Mouse (Mus musculus): Measurements from ENCODE around the gene Nprl2. TPM values are rescaled to one million over a fixed set of nuclear protein-coding genes. Genes with fewer than 3 reads are reported as not detected.
A peak's percentile ranks its signal among the peaks of the same experiment; 100 is the strongest.

Nprl2 gene
- polyA plus RNA-seq, 2 experiments = 37.6 to 52.7 TPM

DNA sequence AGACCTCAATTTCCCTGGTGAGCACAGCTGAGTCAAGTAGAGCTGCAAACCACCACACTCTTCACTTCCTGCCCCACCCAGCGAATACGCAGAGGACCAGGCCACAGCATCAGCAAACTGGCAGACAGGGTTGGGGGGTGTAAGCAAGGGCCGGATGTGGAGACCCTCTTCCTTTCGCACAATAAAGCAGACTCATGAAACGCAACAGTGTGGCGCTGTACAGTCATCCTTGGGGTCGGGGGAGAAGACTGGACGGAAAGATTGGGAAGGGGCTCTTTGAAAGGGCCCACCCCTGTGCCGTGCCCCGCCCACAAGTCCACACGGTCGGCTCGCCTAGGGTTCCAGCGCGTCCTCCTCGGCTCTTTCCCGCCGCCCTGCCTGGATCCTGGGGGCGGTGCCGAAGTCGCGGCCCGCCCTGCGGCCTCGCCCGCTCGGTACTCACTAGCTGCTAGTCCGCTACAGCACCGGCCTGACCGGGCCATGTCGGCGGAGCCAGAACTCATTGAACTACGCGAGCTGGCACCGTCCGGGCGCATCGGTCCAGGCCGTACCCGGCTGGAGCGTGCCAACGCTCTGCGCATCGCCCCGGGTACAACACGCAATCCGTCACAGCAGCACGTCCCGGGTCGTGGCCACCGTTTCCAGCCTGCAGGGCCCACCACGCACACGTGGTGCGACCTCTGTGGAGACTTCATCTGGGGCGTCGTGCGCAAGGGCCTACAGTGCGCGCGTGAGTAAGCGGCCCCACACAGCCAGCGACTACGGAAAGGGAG, 9.3 kb downstream of the Nprl2 start, which contains the start of gene Rassf1:
Gene Rassf1 (plus strand): TSS at position 439 of the 773 bp plus-strand sequence.
- DNase-seq (ENCODE audit: low spot score) (peak; percentile 83), ATAC-seq (ENCODE audit: low FRiP score, low read depth) (peak; percentile 58)
- peak within 1 kb of the TSS; percentile 69 for H3K9ac ChIP-seq (ENCODE audit: low read depth, low read length, severe bottlenecking)
- WGBS = under 1% methylated on average over 55 of the region's 63 CpGs
- peak within 1 kb of the TSS; percentile 85 for H3K4me3 ChIP-seq (replicated peaks; ENCODE audit: low read length)
- H3K4me1 ChIP-seq (ENCODE audit: control insufficient read depth, insufficient read depth, low read length) = peaks cover 52% of the 10 kb centered on the region
- TF ChIP-seq POLR2A (IDR thresholded peaks at IDR 0.05; ENCODE audit: borderline replicate concordance, extremely low read depth, insufficient read depth, insufficient read length) = peak; percentile 52; the same call in 1 of the 2 replicates
- peak within 1 kb of the TSS; percentile 98 for H3K4me2 ChIP-seq (replicated peaks; ENCODE audit: low read depth, low read length, severe bottlenecking)
- peaks cover 4% of the 10 kb centered on the region; the same call in 1 of the 2 replicates for H3K36me3 ChIP-seq (ENCODE audit: control insufficient read depth, insufficient read depth, low read length)
- peak within 1 kb of the TSS; percentile 85 for H3K27ac ChIP-seq (replicated peaks; ENCODE audit: low read depth, low read length)
- no peaks in the 10 kb centered on the region for H3K27me3 ChIP-seq (ENCODE audit: control insufficient read depth, insufficient read depth, low read length)
- H3K9me3 ChIP-seq (ENCODE audit: control insufficient read depth, low read length) = no peaks in the 10 kb centered on the region

DNA sequence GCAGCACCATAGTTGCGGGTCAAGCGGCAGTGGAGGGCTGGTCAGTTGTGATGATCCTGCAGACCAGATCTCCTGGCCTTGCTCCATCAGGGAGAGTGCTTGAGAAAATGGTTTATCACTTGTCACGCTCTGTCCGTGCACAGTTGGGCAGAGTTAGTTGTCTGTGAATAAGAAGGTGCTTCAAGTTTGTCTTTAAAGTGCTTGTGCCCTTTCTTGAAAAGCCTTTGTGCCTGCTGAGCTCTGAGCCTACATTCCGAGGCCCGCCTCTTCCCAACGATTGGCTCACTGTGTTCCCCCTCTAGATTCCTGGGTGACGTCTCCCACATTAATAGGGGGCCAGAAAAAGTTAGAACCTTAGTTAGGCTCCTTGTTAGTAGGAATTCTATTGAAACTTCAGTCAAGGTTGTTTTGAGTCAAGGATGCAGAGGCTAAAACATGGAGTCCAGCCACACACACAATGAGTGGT, 9.9 kb downstream of the Nprl2 start:
- H3K36me3 ChIP-seq (ENCODE audit: control insufficient read depth, insufficient read depth, low read length) = peaks cover 10% of the 10 kb centered on the region
- peak; percentile 64 for DNase-seq (ENCODE audit: low spot score)
- TF ChIP-seq POLR2A (IDR thresholded peaks at IDR 0.05; ENCODE audit: borderline replicate concordance, extremely low read depth, insufficient read depth, insufficient read length) = no peak
- peak overlapping the region; percentile 98 for H3K4me2 ChIP-seq (replicated peaks; ENCODE audit: low read depth, low read length, severe bottlenecking)
- peaks cover 52% of the 10 kb centered on the region for H3K4me1 ChIP-seq (ENCODE audit: control insufficient read depth, insufficient read depth, low read length)
- no peaks in the 10 kb centered on the region for H3K27me3 ChIP-seq (ENCODE audit: control insufficient read depth, insufficient read depth, low read length)
- WGBS = 7% methylated on average over 8 of the region's 8 CpGs
- peak overlapping the region; percentile 85 for H3K4me3 ChIP-seq (replicated peaks; ENCODE audit: low read length)
- H3K27ac ChIP-seq (replicated peaks; ENCODE audit: low read depth, low read length) = peak overlapping the region; percentile 85
- no peaks in the 10 kb centered on the region for H3K9me3 ChIP-seq (ENCODE audit: control insufficient read depth, low read length)
- H3K9ac ChIP-seq (ENCODE audit: low read depth, low read length, severe bottlenecking) = peak overlapping the region; percentile 69
- ATAC-seq (ENCODE audit: low FRiP score, low read depth) = no peak

DNA sequence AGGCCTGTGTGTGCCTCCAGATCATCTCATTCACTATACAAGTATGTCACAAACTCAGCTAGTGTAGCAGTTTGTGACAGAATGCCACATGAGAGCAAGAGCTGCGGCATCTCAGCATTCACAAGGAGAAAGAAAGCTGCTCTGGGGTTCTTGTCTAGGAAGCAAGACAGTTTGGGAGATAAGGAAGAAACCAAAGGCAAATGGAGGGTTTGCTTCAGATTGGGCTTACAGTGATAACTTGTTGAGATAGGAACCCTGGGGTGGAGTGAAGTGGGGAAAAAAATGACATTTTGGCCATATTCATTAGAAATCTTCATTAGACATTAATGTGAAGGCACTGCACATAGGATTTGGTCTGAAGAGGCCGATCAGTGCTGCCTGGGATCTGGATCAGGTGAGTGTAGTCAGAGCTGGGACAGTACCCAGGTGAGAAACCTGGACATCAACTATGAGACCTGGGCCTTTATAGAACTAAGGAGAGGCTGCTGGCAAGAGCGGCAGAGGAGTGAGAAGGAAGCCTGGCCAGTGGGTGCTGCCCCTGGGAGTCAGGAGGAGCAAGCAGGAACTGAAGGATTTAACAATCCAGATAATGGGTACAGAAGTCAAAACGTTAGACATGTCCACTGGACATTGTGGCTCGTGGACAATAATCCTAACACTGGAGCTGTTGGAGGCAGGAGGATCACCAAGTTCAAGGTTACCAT, 10.8 kb downstream of the Nprl2 start:
- no peak for DNase-seq (ENCODE audit: low spot score)
- Histone ChIP-seq H3K4me3 (replicated peaks; ENCODE audit: low read length) (peak overlapping the region; percentile 85), H3K36me3 (ENCODE audit: control insufficient read depth, insufficient read depth, low read length) (peaks cover 20% of the 10 kb centered on the region), H3K27me3 (ENCODE audit: control insufficient read depth, insufficient read depth, low read length) (no peaks in the 10 kb centered on the region), H3K9me3 (ENCODE audit: control insufficient read depth, low read length) (no peaks in the 10 kb centered on the region), H3K27ac (replicated peaks; ENCODE audit: low read depth, low read length) (peak overlapping the region; percentile 85; the same call in 1 of the 2 replicates), H3K4me1 (ENCODE audit: control insufficient read depth, insufficient read depth, low read length) (peaks cover 44% of the 10 kb centered on the region), H3K9ac (ENCODE audit: low read depth, low read length, severe bottlenecking) (peak overlapping the region; percentile 60; the same call in 1 of the 2 replicates), H3K4me2 (replicated peaks; ENCODE audit: low read depth, low read length, severe bottlenecking) (peak overlapping the region; percentile 98)
- 67% methylated on average over 5 of the region's 5 CpGs for WGBS
- no peak for TF ChIP-seq POLR2A (IDR thresholded peaks at IDR 0.05; ENCODE audit: borderline replicate concordance, extremely low read depth, insufficient read depth, insufficient read length)
- ATAC-seq (ENCODE audit: low FRiP score, low read depth) = no peak

DNA sequence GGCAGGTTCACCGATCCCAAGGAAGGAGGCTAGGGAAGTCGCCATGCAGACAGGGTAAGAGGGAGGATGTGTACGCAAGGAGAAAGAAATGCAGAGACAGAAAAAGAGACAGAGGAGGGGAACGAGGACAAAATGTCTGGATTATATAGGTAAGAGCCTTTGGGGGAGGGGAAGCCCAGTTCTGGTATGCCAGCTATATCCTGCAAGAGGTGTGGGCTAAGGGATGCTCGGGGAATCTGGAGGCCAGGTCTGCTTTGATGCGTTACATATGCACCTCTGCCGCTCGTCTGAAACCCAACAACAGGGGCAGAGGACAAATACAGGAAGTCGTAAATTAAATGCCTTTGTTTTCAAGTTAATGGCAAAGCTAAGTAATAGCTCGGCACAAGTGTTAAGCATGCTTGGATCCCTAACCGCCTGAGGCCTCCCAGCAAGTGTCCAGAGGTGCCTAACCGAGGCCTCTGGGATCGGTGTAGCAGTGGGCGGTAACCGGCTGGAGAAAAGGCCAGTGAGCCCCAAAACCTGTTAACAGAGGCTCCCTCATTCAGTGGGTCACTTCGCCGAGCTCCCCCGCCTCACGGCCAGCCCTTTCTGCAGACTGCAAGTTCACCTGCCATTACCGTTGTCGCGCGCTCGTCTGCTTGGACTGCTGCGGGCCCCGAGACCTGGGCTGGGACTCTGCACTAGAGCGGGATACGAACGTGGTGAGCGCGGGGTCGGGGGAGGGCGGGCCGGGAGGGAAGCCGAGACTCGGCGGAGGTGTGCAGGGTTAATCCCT, 11.7 kb downstream of the Nprl2 start:
- WGBS = 7% methylated on average over 37 of the region's 37 CpGs
- ATAC-seq (ENCODE audit: low FRiP score, low read depth) (peak; percentile 18), DNase-seq (ENCODE audit: low spot score) (no peak)
- H3K4me2 ChIP-seq (replicated peaks; ENCODE audit: low read depth, low read length, severe bottlenecking) = peak overlapping the region; percentile 98
- no peak for TF ChIP-seq POLR2A (IDR thresholded peaks at IDR 0.05; ENCODE audit: borderline replicate concordance, extremely low read depth, insufficient read depth, insufficient read length)
- H3K27ac ChIP-seq (replicated peaks; ENCODE audit: low read depth, low read length) = peak overlapping the region; percentile 79
- H3K27me3 ChIP-seq (ENCODE audit: control insufficient read depth, insufficient read depth, low read length) = no peaks in the 10 kb centered on the region
- peak overlapping the region; percentile 60 for H3K9ac ChIP-seq (ENCODE audit: low read depth, low read length, severe bottlenecking)
- H3K4me1 ChIP-seq (ENCODE audit: control insufficient read depth, insufficient read depth, low read length) = peaks cover 44% of the 10 kb centered on the region
- peaks cover 29% of the 10 kb centered on the region for H3K36me3 ChIP-seq (ENCODE audit: control insufficient read depth, insufficient read depth, low read length)
- peak overlapping the region; percentile 85 for H3K4me3 ChIP-seq (replicated peaks; ENCODE audit: low read length)
- no peaks in the 10 kb centered on the region for H3K9me3 ChIP-seq (ENCODE audit: control insufficient read depth, low read length)
